Mouse (Mus musculus): ENCODE results near the gene Jph2.

The Jph2 gene

DNA sequence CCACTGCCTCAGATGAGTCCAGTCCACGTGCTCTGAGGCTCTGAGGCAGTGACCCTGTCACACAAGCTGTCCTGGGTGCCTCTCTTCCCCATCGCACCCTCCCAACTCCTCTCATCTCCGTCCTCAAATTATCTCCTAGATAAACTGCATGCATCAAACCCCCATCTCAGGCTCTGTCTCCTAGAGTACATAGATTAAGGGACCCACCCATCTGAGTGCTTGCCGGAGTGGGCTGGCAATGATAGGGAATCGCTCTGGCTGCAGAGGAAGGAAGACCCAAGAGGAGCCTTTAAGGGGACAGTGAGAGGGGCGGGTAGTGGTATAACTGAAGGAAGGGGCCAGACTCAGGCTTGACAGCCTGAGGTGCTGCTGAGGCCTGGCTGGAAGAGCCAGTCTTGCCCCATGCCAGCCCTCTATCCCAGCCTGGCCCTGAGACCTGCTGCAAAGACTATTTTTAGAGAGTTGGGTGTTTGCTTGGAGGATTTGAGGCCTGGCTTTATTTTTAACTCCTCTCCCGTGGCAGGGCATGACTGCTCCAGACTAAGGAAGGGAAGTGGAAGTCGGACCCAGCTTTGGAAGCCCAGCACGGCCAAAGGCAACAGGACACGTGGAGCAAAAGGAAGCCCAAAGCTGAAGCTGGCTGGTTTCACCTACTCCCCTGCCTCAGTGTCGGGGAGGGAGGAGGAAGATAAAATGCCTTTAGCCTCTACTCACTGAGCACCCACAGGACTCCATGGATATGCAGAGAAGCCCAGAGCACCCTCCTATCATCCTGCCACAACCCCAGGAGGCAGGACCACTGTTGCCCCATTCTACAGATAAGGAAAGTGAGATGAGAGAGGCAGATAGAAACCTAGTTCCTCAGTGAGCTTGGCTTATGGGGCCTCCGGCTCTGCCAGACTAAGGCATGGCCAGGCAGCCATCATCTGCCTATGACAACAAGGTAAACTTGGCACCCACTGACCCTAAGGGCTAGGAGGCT is 34.6 kb downstream of the Jph2 start:
- in situ Hi-C loops (cut with MboI): no loop called here

DNA sequence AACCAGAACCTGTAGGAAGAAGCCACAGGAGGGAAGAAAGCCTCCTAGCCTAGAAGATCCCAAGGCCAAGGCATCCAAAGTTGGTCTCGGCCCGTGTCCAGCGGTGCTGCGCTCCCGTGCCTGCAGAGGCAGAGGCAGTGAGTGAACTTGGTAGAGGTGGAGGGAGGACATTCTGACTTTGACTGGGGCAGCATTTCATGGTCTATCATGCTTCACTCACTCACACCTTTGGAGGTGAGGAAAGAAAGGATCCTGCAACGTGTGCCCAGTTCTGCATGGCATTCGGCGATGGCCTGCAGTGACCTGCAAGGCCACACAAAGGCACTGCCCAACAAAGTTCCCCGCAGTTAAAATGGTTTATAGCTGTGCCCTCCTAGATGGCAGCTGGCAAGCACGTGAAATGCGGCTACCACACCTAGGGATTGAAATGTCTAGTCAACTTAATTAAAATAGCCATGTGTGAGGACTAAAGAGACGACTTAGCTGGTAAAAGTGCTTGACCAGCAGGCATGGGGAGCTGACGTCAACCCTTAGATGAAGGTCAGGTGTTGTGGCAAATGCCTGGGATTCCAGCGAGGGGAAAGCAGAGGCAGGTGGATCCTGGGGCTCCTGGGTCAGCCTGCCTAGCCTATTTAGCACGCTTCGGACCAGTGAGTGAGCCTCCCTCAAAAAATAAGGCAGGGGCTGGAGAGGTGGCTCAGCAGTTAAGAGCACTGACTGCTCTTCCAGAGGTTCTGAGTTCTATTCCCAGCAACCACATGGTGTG is 36.8 kb downstream of the Jph2 start:
- in situ Hi-C loops (cut with MboI): no loop called here

DNA sequence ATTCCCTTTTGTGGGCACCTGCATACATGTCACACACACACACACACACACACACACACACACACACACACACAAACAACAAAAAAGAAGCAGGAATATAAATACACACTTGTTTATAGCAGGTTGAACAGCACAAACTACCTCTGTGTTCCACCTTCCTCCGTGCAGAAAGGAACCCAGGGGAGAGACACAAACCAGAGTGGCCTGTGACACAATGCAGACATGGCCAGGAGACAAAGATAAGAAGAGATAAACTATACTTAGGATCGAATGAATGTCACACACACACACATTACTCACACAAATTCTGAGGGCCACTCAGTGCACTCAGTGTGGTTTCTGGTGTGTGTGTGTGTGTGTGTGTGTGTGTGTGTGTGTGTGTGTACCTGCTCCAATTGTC is 38.5 kb downstream of the Jph2 start:
- in situ Hi-C loops (cut with MboI): no loop called here

DNA sequence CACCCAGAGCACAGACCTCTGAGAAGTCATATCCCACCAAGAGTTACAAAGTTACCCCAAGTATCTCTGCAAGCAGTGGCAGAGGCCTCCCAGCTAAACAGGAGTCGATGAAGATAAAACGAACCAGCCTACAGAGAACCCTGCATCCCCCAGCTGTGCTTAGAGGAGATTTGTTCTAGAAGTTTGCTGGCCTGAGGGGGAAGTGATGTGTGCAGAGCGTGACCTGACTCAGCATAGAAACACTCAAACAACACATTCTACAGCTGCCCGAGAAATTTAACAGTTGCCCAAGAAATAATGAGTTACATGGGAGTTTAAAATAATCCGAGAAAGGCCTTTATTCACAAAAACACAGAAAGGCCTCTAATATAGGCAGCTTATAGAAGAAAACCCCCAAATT is 39.1 kb downstream of the Jph2 start:
- in situ Hi-C loops (cut with MboI): no loop called here

DNA sequence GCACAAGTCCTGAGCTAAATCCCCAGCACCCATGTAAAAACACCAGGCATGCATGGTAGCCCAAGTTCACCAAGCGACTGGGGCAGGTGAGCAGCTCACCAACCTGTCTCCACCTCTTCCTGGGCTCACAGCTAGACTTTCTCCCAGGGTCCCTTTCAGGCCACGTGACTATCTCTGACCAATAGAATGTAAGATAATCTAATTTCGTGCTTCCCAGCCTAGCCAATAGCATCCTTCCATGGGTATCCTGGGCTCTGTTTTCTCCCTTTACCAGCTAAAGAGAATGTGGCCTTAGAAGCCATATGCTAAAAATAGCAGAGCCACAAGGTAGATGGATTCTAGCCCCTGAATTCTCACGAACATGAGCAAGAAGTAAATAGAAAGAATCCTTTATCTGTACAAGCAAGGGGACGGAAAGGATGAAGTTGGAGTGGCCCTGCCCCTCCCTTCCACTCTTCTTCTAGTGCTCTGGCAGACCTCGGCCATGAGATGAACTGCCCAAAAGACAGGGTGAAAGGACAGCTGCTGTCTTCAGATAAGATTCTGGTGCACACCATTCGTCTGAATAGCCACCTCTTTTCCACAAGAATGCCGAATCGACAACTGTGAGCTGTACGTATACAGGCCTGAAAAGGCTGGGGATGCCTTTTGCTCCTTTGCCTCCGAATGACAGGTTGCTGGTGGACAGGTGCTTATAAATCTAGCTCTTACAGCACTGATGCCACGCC is 41.5 kb downstream of the Jph2 start:
- in situ Hi-C loops (cut with MboI): no loop called here

DNA sequence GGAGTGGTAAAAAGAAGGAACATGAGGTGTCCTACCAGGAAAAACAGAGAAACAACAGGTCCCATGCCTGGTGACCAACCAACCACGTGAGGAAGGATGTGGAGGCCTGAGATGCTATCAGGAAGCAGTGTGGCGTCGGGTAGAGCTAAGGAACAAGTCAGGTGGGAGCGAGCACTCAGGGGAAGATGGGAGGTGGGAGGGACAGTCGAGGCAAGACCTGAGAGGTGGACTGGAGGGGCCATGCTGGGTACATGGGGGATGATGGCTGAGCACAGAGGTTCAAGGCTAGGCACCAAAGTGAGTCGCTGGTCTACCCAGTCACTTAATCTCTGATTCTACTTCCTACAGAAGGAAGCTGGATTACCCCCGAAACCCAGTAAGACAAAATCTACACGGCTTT is 42.1 kb downstream of the Jph2 start:
- in situ Hi-C loops (cut with MboI): no loop called here

DNA sequence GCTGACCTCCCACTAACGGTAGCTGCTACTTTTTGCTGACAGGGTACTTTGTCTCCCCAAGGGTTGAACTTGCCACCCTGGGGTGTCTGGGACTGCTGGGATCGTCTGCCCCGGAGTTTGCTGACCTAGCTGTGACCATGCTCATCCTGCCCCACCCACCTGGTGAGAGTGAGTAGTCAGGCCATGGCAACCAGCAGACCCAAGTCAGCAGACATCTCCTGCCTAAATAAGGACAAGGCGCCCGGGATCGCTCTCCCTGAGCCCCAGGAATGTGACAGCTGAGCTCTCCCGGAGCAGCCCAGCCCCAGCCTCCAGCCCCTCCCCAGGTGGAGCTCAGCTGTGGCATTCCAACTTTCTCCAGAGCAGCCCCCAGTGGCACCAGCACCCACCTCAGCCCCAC is 44.1 kb downstream of the Jph2 start:
- in situ Hi-C loops (cut with MboI): no loop called here

DNA sequence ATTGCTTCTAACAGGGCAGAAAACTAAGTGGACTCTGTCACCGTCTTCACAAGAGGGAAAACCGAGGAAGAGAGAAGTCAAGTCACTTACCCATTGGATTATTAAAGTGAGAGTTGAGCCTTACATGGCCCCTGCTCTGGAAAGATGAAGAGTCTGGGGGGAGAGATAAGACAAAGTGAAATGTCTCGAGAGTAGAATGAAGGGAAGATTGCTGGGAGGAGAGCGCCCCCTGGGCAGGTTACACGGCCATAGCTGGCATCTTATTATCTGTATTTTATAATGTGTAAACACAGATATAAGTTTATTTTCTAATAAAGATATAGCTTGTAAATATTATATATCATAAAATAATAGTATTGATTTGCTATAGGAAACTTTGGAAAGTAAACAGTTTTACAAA is 47.4 kb downstream of the Jph2 start:
- in situ Hi-C loops (cut with MboI): no loop called here

DNA sequence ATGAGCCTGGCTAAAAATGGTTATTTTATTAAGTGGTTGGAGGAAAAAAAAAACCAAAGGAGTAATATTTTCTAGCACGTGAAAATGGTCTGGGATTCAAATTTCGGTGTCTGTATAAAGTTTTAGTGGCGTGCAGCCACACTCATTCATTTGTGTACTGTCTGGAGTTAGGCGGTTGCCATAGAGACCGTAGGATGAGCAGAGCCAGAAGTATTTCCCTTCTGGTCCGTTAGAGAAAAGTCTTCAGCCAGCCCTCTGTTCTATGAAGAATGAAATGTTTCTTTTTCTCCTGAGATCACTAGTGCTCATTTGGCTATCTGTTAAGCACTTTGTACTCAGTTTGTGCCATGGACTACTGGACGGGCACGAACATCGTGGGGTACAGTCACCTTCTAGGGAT is 48.4 kb downstream of the Jph2 start:
- in situ Hi-C loops (cut with MboI): loop anchor here (25.0 kb wide), 1 partner anchor 437 kb away; no protein-coding TSS in a partner anchor

DNA sequence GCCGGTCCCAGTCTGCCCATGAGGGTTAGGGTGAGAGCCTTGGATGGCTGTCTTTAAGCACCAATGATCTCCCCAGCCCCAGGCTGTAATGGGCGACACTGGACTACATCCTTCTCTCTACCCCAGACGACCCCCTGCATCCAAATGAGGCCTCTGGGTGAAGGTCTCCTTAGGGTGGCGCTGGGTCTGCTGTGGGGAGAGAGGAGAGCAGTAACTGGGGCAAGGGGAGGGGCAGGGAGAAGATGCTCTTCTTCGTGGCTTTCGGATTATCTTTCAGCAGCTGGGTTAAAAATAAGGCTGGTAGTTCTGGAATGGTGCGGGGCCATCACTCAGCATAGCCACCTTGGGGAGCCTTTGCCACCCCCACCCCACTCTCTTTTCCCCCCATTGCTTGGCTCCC is 49.1 kb downstream of the Jph2 start:
- in situ Hi-C loops (cut with MboI): loop anchor here (25.0 kb wide), 1 partner anchor 436 kb away; no protein-coding TSS in a partner anchor

DNA sequence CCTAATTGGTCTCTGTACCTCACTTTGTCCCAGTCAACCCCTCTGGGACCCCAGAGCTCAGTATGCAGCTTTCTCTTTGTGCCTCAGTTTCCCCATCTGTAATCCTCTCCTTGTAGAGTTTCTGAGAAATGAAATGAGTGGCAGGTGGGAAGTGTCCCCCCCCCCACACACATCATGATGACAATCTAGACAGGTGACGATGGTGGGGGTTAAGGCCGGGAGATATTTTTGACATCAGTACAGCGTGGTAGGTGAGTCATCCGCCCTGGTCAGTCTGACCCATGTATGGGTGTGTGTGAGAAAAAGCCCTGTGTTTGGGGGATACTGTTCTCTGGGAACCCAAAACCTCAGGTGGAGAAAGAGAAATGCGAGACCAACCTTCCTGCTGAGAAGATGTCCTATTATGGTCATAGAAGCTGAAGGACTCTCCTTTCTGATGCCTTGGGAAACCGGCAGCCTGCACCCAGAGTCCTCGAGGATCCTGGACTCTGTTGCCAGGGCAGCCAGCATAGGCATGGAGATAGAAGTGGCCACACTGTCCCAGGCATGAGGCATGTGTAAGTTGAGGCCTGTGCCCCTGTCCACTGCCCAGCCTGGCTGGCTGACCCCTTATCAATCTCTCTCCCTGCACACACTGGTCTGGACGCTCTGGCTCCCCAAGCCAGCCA is 50.1 kb downstream of the Jph2 start:
- in situ Hi-C loops (cut with MboI): loop anchor here (25.0 kb wide), 1 partner anchor 435 kb away; no protein-coding TSS in a partner anchor

DNA sequence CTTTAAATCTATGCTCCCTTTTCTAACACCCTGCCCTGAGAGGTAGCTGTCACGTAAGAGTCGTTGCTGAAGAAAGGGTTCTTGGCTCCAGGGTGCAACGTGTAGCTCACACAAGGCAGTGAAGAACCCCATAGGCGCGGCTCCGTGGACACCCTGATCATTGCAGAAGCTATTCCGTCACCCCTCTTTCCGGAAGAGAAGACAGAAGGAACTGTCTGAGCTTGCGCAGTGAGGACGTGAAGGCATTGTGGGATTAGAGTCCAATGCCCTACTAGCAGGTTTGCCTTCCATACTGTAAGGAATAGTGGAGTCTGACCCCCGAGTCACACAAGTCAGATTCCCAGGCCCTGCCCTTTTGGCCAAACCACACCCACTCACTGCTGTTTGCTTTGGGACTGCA is 51.3 kb downstream of the Jph2 start:
- in situ Hi-C loops (cut with MboI): loop anchor here (25.0 kb wide), 1 partner anchor 434 kb away; no protein-coding TSS in a partner anchor

DNA sequence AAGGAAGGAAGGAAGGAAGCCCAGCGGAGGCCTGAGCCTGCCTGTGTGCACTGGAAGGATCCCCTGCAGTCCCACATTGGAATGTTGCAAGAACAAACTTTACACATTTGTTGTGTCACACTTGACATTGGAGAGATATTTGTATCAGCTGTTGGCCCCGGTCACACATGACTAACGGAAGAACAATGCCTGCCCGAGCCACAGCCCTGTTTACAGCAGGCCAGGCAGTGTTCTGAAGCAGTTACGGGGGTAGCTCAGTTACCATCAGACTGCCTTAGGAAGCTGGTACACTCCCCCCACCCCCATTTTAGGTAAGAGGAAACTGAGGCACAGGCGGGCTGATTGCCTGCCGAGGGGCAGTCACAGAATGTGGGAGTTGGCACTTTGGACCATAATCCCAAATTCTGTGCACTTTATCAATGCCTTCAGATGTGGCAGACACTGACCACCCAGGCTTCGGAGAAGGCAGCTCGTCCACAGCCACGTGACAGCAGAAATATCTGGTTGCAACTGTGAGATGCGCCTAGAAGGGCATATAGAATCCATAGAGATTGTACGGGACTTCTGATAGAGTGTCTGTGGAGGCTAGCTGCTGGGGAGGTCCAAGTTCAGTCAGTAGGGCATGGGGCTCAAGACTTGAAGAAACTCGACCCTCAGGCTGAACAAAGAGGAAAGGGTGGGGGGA is 52.7 kb downstream of the Jph2 start:
- in situ Hi-C loops (cut with MboI): loop anchor here (25.0 kb wide), 1 partner anchor 433 kb away; no protein-coding TSS in a partner anchor

DNA sequence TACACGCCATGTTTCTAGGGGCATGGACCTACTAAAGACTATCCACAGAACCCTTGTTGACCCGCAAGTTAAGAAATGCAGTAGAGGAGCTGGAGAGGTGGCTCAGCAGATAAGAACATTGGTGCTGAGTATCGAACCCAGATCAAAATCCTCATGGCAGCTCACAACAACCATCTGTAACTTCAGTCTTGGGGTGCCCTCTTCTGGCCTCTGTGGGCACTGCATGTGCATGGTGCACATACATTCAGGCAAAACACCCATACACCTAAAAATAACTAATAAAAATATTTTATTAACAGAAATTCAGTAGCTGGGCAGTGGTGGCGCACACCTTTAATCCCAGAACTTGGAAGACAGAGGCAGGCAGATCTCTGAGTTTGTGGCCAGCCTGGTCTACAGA is 54.1 kb downstream of the Jph2 start:
- in situ Hi-C loops (cut with MboI): loop anchor here (25.0 kb wide), 1 partner anchor 431 kb away; no protein-coding TSS in a partner anchor

DNA sequence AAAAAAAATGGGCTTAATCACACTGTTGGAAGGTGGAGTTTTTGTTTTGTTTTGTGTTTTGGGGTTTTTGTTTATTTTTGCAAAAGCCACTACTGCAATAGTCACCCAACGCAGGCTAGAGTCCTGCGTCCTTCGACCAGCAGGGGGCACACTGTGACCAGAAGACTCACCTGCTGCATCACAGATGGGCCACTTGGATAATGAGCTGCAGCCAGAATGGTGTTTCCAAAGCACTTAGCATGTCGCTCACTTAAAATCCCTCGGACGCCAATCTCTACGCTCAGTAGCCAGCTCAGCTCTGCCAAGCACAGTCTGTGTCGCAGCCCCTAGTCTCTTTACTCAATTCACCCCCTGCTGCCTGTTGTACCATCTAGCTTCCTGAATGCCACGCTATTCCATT is 57.5 kb downstream of the Jph2 start:
- in situ Hi-C loops (cut with MboI): loop anchor here (25.0 kb wide), 1 partner anchor 428 kb away; no protein-coding TSS in a partner anchor

DNA sequence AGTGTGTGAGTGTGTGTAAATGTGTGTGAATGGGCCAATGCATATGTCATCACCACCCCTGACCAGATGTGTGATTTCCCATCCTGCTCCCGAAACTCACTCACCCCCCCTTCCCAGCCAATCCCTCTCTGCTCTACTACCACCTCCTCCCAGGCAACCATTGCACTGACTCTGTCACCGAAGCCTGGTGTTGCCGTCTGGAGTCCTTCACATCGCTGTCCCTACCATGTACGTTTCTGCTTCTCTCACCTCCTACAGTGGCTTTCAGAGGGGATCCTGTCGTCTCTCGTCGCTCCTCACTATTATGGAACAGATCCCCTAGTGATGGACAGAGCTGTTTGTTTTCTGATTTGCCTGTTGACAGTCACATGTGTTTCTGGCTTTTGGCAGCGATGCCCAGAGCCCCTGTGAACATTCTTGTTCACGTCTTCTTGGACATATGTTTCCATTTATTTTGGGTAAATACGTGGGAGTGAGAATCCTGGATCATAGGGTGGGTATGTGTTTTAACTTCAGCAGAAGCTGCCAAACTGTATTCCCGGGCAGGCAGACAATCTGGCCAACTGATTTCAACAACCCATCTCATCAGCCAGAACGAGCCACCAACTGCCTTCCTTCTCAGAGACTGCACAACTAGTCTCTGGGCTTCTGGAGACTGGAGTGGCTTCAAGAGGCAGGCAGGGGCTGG is 65.3 kb downstream of the Jph2 start:
- in situ Hi-C loops (cut with MboI): loop anchor here (25.0 kb wide), 1 partner anchor 420 kb away; no protein-coding TSS in a partner anchor

DNA sequence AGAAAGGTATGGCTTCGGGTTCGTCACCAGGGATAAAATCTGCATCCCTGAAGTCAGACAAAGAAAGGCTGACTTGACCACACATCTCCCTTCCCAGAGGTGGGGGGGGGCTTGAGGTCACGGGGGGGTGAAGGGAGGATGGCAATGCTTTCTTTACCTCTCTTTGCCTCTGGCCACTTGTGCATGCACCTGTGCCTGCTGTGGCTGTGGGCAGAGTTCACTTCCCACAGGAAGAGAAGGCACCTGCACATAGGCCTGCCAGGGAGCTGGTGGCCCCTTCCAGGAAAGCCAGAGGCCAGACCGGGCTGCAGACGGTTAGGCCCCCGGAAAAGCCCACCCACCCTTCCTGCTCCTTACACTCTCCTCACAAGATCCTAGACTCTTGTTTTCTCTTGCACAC is 66.4 kb downstream of the Jph2 start:
- in situ Hi-C loops (cut with MboI): loop anchor here (25.0 kb wide), 1 partner anchor 419 kb away; no protein-coding TSS in a partner anchor

DNA sequence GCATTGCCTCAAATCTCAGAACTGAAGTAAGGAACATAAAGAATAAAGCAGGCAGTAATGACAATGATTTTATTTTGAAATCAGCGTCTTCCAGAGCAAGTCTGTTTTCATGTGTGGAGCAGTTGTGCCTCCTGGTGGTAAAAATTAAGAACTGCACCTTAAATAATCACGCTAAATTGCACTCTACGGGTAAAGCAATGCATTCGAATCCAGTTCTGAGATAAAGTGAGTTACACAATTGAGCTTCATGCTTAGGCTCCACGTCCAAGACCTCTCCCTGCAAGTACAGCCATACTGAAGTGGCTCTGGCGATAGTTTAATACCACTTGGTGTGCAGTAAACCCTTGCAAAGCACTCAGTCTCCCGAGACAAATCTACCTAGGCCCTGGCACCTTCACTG is 67.1 kb downstream of the Jph2 start:
- in situ Hi-C loops (cut with MboI): loop anchor here (25.0 kb wide), 1 partner anchor 418 kb away; no protein-coding TSS in a partner anchor

DNA sequence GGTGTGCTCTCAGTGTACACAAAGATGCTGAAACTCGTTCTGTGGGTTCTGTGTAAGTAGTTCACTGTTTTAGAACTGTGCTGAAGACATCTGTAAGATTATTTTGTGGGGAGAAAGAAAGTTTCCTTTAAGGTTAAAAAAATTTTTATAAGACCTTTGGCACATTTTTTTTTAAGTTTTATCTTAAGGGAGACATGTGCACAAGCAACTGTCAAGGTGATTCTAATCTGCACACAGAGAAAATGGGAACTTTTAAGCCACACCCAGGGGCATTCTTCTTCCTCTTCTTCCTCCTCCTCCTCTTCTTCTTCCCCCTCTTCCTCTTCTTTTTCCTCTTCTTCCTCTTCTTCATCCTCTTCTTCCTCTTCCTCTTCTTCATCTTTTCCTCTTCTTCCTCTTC is 74.6 kb downstream of the Jph2 start:
- in situ Hi-C loops (cut with MboI): no loop called here

DNA sequence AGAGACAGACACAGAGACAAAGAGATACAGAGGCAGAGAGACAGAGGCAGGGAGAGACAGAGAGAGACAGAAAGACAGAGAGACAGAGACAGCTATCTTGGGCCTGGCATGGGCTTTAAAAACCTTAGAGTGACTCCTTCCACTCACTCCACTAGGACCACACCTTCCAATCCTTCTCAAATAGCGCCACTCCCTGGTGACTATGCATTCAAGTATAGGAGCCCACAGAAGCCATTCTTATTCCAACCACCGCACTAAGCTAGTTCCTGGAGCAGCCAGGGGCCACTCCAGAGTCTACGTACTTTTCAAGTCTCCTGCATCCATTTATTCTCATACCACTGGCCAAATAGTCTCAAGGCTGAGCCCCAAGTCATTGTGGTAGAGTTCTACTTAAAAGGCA is 79.0 kb downstream of the Jph2 start:
- in situ Hi-C loops (cut with MboI): no loop called here

All from mature B cell (primary cell).